Mouse (Mus musculus): Measurements from ENCODE around the gene Myo1c.
"Not testable (repeated sequence)": the region's sequence is repeated elsewhere in the genome, so short reads cannot be mapped to it uniquely, and the experiment has no call there.

The Myo1c gene

GRCm38 (mm10) chr11:75668621-75669020 lies 18.3 kb downstream of the Myo1c start:
- DNase-seq (ENCODE audit: low read depth), result no peak

GRCm38 (mm10) chr11:75669176-75669852 lies 19.0 kb downstream of the Myo1c start:
- DNase-seq (ENCODE audit: low read depth), result no peak

- no peak for DNase-seq (ENCODE audit: low read depth)
These were observed 19.5 kb downstream of the Myo1c start for GRCm38 (mm10) chr11:75669853-75670200.

GRCm38 (mm10) chr11:75671426-75672180 lies 21.3 kb downstream of the Myo1c start:
- DNase-seq (ENCODE audit: low read depth), result no peak

- no peak for DNase-seq (ENCODE audit: low read depth)
These were observed 23.1 kb downstream of the Myo1c start for GRCm38 (mm10) chr11:75673411-75673810.

GRCm38 (mm10) chr11:75674875-75675274 lies 24.6 kb downstream of the Myo1c start:
- no peak for DNase-seq (ENCODE audit: low read depth)

GRCm38 (mm10) chr11:75677881-75678746 lies 27.8 kb downstream of the Myo1c start:
- peak; percentile 22 for DNase-seq (ENCODE audit: low read depth)

- DNase-seq (ENCODE audit: low read depth), result peak; percentile 100
These were observed 28.6 kb downstream of the Myo1c start, which contains the start of gene Crk for GRCm38 (mm10) chr11:75678747-75679438. TSS of gene Crk (plus strand) at chr11:75679259.

GRCm38 (mm10) chr11:75679439-75680171 lies 29.3 kb downstream of the Myo1c start:
- peak; percentile 71 for DNase-seq (ENCODE audit: low read depth)

GRCm38 (mm10) chr11:75684462-75684861 lies 34.2 kb downstream of the Myo1c start:
- no peak for DNase-seq (ENCODE audit: low read depth)

- DNase-seq (ENCODE audit: low read depth), result no peak
These were observed 34.7 kb downstream of the Myo1c start for GRCm38 (mm10) chr11:75684956-75685355.

- no peak for DNase-seq (ENCODE audit: low read depth)
These were observed 37.2 kb downstream of the Myo1c start for GRCm38 (mm10) chr11:75687343-75687993.

GRCm38 (mm10) chr11:75688132-75688531 lies 37.8 kb downstream of the Myo1c start:
- no peak for DNase-seq (ENCODE audit: low read depth)

- DNase-seq (ENCODE audit: low read depth), result no peak
These were observed 39.7 kb downstream of the Myo1c start for GRCm38 (mm10) chr11:75689977-75690376.

GRCm38 (mm10) chr11:75691047-75691446 lies 40.7 kb downstream of the Myo1c start:
- no peak for DNase-seq (ENCODE audit: low read depth)

GRCm38 (mm10) chr11:75693570-75693969 lies 43.3 kb downstream of the Myo1c start:
- no peak for DNase-seq (ENCODE audit: low read depth)

GRCm38 (mm10) chr11:75697464-75697863 lies 47.2 kb downstream of the Myo1c start:
- DNase-seq (ENCODE audit: low read depth), result not testable (repeated sequence)

- DNase-seq (ENCODE audit: low read depth), result no peak
These were observed 50.3 kb downstream of the Myo1c start for GRCm38 (mm10) chr11:75700557-75700956.

GRCm38 (mm10) chr11:75702761-75703160 lies 52.5 kb downstream of the Myo1c start:
- no peak for DNase-seq (ENCODE audit: low read depth)

- DNase-seq (ENCODE audit: low read depth), result no peak
These were observed 53.4 kb downstream of the Myo1c start for GRCm38 (mm10) chr11:75703748-75704147.

GRCm38 (mm10) chr11:75713949-75714348 lies 63.6 kb downstream of the Myo1c start:
- DNase-seq (ENCODE audit: low read depth), result peak; percentile 71
